ENCODE assay signal across 9 mouse cellular contexts in the genomic region with DNA sequence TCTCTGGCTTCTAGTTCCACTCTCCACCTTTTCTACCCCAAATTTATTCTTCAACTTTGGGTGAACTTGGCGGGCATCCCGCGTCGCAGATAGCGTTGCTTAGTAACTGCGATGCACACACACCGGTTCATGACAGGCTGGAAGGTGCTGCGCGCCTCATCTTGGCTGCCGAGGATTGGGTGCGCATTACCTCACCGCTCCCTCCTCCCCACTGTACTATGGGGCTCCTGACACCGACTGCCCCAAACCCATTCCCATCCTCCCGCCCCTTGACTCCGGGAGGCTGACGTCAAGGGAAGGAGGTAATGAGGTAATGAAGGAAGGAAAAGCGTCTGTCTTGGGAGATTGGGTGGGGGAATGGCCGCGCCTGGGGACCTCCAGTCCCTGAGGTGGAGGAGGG. TPM values are rescaled to one million over a fixed set of nuclear protein-coding genes. Genes with fewer than 3 reads are reported as not detected.
DNase-seq lines count a peak whose midpoint lies in the region; ATAC-seq lines count a peak whose summit lies in the region.
"Had no signal": no experiment of that assay in that cellular context is flagged by ENCODE, and none has a peak within 500 bp of the region (broad histone marks: within the 10 kb centered on the region; RNA-seq: fewer than 3 reads in every experiment).

No protein-coding gene starts in this region.

- H3K4me3 ChIP-seq in kidney, embryonic 14.5 days (ENCODE audit: low read length) = peak overlapping the region; percentile 3; the same call in 1 of the 2 replicates
- H3K4me3 ChIP-seq in heart, embryonic 13.5 days = peak overlapping the region; percentile 28
- no peak overlapping the region for H3K4me3 ChIP-seq in lung, embryonic 16.5 days (ENCODE audit: low read length)
- H3K4me3 ChIP-seq: neural tube, embryonic 13.5 days had no signal

- WGBS in kidney, embryonic 14.5 days = 14% methylated on average over 19 of the region's 19 CpGs
- under 1% methylated on average over 19 of the region's 19 CpGs for WGBS in heart, embryonic 13.5 days
- 0% methylated on average over 19 of the region's 19 CpGs for WGBS in lung, embryonic 16.5 days

- H3K27ac ChIP-seq in kidney, embryonic 14.5 days (ENCODE audit: low read depth, low read length) = 0 out of 2 replicates have a peak overlapping the region, but pooled peaks have one; percentile 24
- peak overlapping the region; percentile 48 for H3K27ac ChIP-seq in heart, embryonic 13.5 days (replicated peaks)
- no peak overlapping the region for H3K27ac ChIP-seq in lung, embryonic 16.5 days (ENCODE audit: low read length)
- H3K27ac ChIP-seq: neural tube, embryonic 13.5 days had no signal

- H3K36me3 ChIP-seq in kidney, embryonic 14.5 days (ENCODE audit: control insufficient read depth, insufficient read depth, low read length) = peaks cover 19% of the 10 kb centered on the region
- H3K36me3 ChIP-seq in heart, embryonic 13.5 days = no peaks in the 10 kb centered on the region
- no peaks in the 10 kb centered on the region for H3K36me3 ChIP-seq in lung, embryonic 16.5 days (ENCODE audit: control insufficient read depth, insufficient read depth, low read length)
- H3K36me3 ChIP-seq: neural tube, embryonic 13.5 days had no signal

- peak overlapping the region; percentile 35; the same call in 1 of the 2 replicates for H3K9ac ChIP-seq in kidney, embryonic 14.5 days (ENCODE audit: low read depth, low read length)
- H3K9ac ChIP-seq in heart, embryonic 13.5 days = peak overlapping the region; percentile 50; the same call in 1 of the 2 replicates
- H3K9ac ChIP-seq in lung, embryonic 16.5 days (ENCODE audit: low read length) = no peak overlapping the region
- H3K9ac ChIP-seq: neural tube, embryonic 13.5 days had no signal

- peaks cover 2% of the 10 kb centered on the region; the same call in 1 of the 2 replicates for H3K27me3 ChIP-seq in kidney, embryonic 14.5 days (ENCODE audit: control insufficient read depth, insufficient read depth, low read length)
- H3K27me3 ChIP-seq in heart, embryonic 13.5 days (replicated peaks) = peaks cover 96% of the 10 kb centered on the region
- H3K27me3 ChIP-seq in lung, embryonic 16.5 days (ENCODE audit: control insufficient read depth, insufficient read depth, low read depth, low read length) = peaks cover 90% of the 10 kb centered on the region

- peaks cover 41% of the 10 kb centered on the region for H3K4me1 ChIP-seq in kidney, embryonic 14.5 days (ENCODE audit: control insufficient read depth, insufficient read depth, low read length)
- peaks cover 44% of the 10 kb centered on the region for H3K4me1 ChIP-seq in heart, embryonic 13.5 days
- H3K4me1 ChIP-seq in lung, embryonic 16.5 days (replicated peaks; ENCODE audit: control insufficient read depth, insufficient read depth, low read length) = no peaks in the 10 kb centered on the region

- peak overlapping the region; percentile 34 for H3K4me2 ChIP-seq in kidney, embryonic 14.5 days (replicated peaks; ENCODE audit: low read depth, low read length)
- peak overlapping the region; percentile 67 for H3K4me2 ChIP-seq in heart, embryonic 13.5 days
- H3K4me2 ChIP-seq in lung, embryonic 16.5 days (ENCODE audit: low read depth, low read length) = no peak overlapping the region
- H3K4me2 ChIP-seq: neural tube, embryonic 13.5 days had no signal

- no peak for ATAC-seq in kidney, embryonic 14.5 days (ENCODE audit: low FRiP score, low TSS enrichment)
- ATAC-seq in heart, embryonic 13.5 days (ENCODE audit: extremely low read depth, insufficient number of reproducible peaks, low FRiP score, low TSS enrichment) = peak; percentile 68; the same call in 1 of the 2 replicates
- peak; percentile 79 for ATAC-seq in lung, embryonic 16.5 days (ENCODE audit: low read depth)

- DNase-seq in kidney, adult 18-20 months = no peak
- DNase-seq in embryo, embryonic 11 days = peak; percentile 50
- DNase-seq in spleen, adult 12 weeks (ENCODE audit: low spot score) = no peak
- DNase-seq in spleen, postnatal 10 days (ENCODE audit: low spot score in 2 of 2) = no peak
- DNase-seq in thymus, postnatal 36 days = no peak

- H3K9me3 ChIP-seq in kidney, embryonic 14.5 days (ENCODE audit: control insufficient read depth, low read length) = no peaks in the 10 kb centered on the region
- H3K9me3 ChIP-seq in heart, embryonic 13.5 days = no peaks in the 10 kb centered on the region
- H3K9me3 ChIP-seq in lung, embryonic 16.5 days (ENCODE audit: control insufficient read depth, low read length) = no peaks in the 10 kb centered on the region
- H3K9me3 ChIP-seq: neural tube, embryonic 13.5 days had no signal

RNA-seq across cellular contexts. Expression of a gene that starts 8.0 kb away (rescaled TPM):
- 108 and 164 TPM in 2 replicates for polyA plus RNA-seq in kidney, embryonic 14.5 days (2014; fragmentation: Nextera tagmentation; extraction: Ambion mirVana)
- 22.2 and 26.1 TPM in 2 replicates for polyA plus RNA-seq in heart, embryonic 13.5 days (2015; fragmentation: Nextera tagmentation; extraction: Ambion mirVana)
- polyA plus RNA-seq in lung, embryonic 16.5 days (2015; fragmentation: Nextera tagmentation; extraction: Ambion mirVana) = 5.2 and 6.3 TPM in 2 replicates

RNA-seq across cellular contexts. Expression of a gene that starts 42.5 kb away (rescaled TPM):
- not detected in 2 replicates for polyA plus RNA-seq in kidney, embryonic 14.5 days (2014; fragmentation: Nextera tagmentation; extraction: Ambion mirVana)
- polyA plus RNA-seq in heart, embryonic 13.5 days (2015; fragmentation: Nextera tagmentation; extraction: Ambion mirVana) = not detected in 2 replicates
- not detected in 2 replicates for polyA plus RNA-seq in lung, embryonic 16.5 days (2015; fragmentation: Nextera tagmentation; extraction: Ambion mirVana)
- polyA plus RNA-seq: neural tube, embryonic 13.5 days had no signal
